Mouse (Mus musculus): ENCODE measurements around the gene Rpa1.

DNA sequence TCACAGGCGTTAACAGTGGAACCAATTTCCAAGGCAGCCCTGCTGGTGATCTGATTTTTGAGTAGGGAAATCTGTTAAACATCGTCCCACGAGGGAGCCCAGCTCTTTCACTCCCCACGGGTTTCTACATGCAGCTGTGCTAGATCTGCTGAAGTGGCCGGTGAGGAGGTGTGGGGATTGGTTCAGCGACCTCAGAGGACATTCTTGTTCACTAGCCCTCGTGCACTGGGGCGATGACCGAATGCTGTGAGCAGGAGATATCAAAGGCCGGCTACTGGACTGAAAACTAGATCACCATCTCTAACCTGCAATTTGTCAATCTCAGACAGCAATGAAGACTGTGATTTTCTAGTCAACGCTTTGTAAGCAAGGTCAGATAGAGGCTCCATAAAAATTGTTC is 49.6 kb downstream of the Rpa1 start:
- TF ChIP-seq CTCF (IDR thresholded peaks at IDR 0.05; ENCODE audit: borderline replicate concordance, extremely low read depth, insufficient read depth, insufficient read length), result no peak
- TF ChIP-seq POLR2A (IDR thresholded peaks at IDR 0.05; ENCODE audit: borderline replicate concordance, extremely low read depth, insufficient read depth, insufficient read length, poor library complexity, severe bottlenecking), result no peak

Measured in brain, embryonic 14.5 days (tissue).